Mouse (Mus musculus): ENCODE measurements around the gene F11. TPM values are rescaled to one million over a fixed set of nuclear protein-coding genes. Genes with fewer than 3 reads are reported as not detected.

Gene F11
- polyA plus RNA-seq, 1 experiment from 2014 or later = not detected

DNA sequence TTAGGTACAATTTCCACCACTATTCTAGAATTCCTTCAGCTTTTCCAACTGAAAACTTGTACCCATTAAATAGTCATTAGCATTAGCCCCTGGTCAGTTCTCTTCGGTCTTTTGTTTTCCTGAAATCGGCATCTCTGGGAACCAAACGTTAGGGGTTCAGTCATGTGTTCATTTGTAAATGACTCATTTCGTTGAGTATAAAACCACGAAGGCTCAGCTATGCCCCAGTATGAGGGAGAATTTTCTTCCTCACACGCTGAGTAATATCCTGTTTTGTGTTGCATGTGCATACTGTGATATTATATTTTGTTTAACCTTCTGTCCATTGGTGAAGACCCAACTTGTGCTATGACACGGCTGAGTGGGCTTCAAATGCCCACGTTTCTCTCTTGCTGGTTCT is 3.4 kb downstream of the F11 start:
- Histone ChIP-seq H3K4me1 (ENCODE audit: control insufficient read depth, insufficient read depth, low read length) (no peaks in the 10 kb centered on the region), H3K27ac (ENCODE audit: low read depth, low read length) (no peak overlapping the region), H3K27me3 (ENCODE audit: control insufficient read depth, insufficient read depth, low read length) (no peaks in the 10 kb centered on the region), H3K9ac (ENCODE audit: low read length) (no peak overlapping the region), H3K36me3 (ENCODE audit: control insufficient read depth, insufficient read depth, low read length) (no peaks in the 10 kb centered on the region), H3K4me3 (ENCODE audit: low read depth, low read length) (no peak overlapping the region), H3K4me2 (ENCODE audit: low read depth) (no peak overlapping the region), H3K9me3 (ENCODE audit: control insufficient read depth, low read length) (no peaks in the 10 kb centered on the region)
- no peak for DNase-seq (ENCODE audit: low spot score)
- 75% methylated on average over 8 of the region's 8 CpGs for WGBS
- ATAC-seq (ENCODE audit: insufficient read depth, low FRiP score, low TSS enrichment) = no peak

GRCm38 (mm10) chr8:45255040-45255439 is 6.8 kb downstream of the F11 start:
- Histone ChIP-seq H3K27me3 (ENCODE audit: control insufficient read depth, insufficient read depth, low read length) (no peaks in the 10 kb centered on the region), H3K4me1 (ENCODE audit: control insufficient read depth, insufficient read depth, low read length) (no peaks in the 10 kb centered on the region), H3K9ac (ENCODE audit: low read length) (no peak overlapping the region), H3K9me3 (ENCODE audit: control insufficient read depth, low read length) (no peaks in the 10 kb centered on the region), H3K4me2 (ENCODE audit: low read depth) (no peak overlapping the region), H3K4me3 (ENCODE audit: low read depth, low read length) (no peak overlapping the region), H3K27ac (ENCODE audit: low read depth, low read length) (no peak overlapping the region), H3K36me3 (ENCODE audit: control insufficient read depth, insufficient read depth, low read length) (no peaks in the 10 kb centered on the region)
- DNase-seq (ENCODE audit: low spot score) = no peak
- 66% methylated on average over 12 of the region's 12 CpGs for WGBS
- ATAC-seq (ENCODE audit: insufficient read depth, low FRiP score, low TSS enrichment) = no peak

DNA sequence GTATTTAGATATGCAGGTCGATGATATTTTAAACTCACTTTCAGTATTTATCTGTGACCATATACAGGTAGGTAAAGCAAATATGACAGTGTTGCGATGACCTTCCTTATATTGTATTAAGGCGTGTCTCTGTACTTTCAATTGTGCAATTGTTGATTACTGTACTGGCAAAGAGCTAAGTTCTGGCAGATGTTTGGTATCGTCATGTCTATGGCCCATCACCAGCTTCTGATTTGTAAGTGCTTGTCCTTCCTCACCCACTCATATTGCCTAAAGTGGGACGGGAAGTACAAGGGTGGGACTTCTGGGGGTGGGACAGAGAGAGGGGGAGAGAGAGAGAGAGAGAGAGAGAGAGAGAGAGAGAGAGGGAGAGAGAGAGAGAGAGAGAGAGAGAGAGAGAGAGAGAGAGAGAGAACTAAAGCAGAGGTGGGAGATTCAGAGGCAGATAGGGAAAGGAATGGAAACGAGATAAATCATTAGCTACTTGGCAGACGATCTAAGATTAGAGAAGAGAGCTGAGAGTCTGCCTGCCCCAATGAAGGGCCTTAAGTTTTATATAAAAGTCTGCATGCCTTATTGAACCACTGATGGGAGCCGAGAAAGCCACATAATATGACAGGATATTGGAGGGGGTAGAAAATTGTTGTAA is 7.5 kb downstream of the F11 start:
- no peak overlapping the region for H3K9ac ChIP-seq (ENCODE audit: low read length)
- no peak for DNase-seq (ENCODE audit: low spot score)
- ATAC-seq (ENCODE audit: insufficient read depth, low FRiP score, low TSS enrichment) = no peak
- H3K36me3 ChIP-seq (ENCODE audit: control insufficient read depth, insufficient read depth, low read length) = no peaks in the 10 kb centered on the region
- no peak overlapping the region for H3K4me3 ChIP-seq (ENCODE audit: low read depth, low read length)
- no peaks in the 10 kb centered on the region for H3K27me3 ChIP-seq (ENCODE audit: control insufficient read depth, insufficient read depth, low read length)
- no peak overlapping the region for H3K27ac ChIP-seq (ENCODE audit: low read depth, low read length)
- H3K4me2 ChIP-seq (ENCODE audit: low read depth) = no peak overlapping the region
- H3K9me3 ChIP-seq (ENCODE audit: control insufficient read depth, low read length) = no peaks in the 10 kb centered on the region
- H3K4me1 ChIP-seq (ENCODE audit: control insufficient read depth, insufficient read depth, low read length) = no peaks in the 10 kb centered on the region
- WGBS = 86% methylated on average over 8 of the region's 8 CpGs

DNA sequence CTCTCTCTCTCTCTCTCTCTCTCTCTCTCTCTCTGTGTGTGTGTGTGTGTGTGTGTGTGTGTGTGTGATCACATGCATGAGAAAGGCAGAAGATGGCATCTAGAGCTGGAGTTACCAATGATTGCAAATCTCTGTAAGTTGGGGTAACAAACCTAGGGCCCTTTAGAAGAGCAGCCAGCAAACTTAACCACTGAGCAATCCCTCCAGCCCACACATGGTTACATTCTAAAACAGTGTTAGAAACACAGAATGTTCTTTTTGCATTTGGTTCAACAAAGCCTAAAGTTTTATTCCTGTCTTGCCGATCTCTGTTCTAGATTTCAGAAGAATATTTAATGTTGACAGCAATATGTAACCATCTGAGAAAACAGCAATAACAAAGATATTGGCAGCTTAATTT is 8.2 kb downstream of the F11 start:
- Histone ChIP-seq H3K4me2 (ENCODE audit: low read depth) (no peak overlapping the region), H3K27me3 (ENCODE audit: control insufficient read depth, insufficient read depth, low read length) (no peaks in the 10 kb centered on the region), H3K36me3 (ENCODE audit: control insufficient read depth, insufficient read depth, low read length) (no peaks in the 10 kb centered on the region), H3K27ac (ENCODE audit: low read depth, low read length) (no peak overlapping the region), H3K9ac (ENCODE audit: low read length) (no peak overlapping the region), H3K4me1 (ENCODE audit: control insufficient read depth, insufficient read depth, low read length) (no peaks in the 10 kb centered on the region), H3K4me3 (ENCODE audit: low read depth, low read length) (no peak overlapping the region), H3K9me3 (ENCODE audit: control insufficient read depth, low read length) (no peaks in the 10 kb centered on the region)
- ATAC-seq (ENCODE audit: insufficient read depth, low FRiP score, low TSS enrichment) = no peak
- 98% methylated on average over 1 of the region's 1 CpGs for WGBS
- no peak for DNase-seq (ENCODE audit: low spot score)

DNA sequence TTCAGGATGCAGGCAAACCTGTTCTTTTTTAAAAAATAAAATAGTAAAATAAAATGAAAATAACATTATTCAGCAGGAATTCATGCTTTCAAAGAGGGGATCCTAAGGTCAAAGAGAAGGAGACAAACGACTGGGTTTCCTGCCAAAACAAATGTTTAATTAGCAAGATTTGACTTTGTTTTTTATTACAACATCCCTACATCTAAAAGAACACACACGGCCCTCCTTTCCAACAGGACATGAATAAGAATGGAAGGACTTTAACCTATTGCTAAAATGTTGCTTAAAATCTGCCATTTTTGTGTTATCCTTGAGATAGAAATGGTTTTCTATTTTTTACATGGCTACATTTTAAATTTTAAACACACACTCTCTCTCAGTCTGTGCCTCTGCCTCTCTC is 8.7 kb downstream of the F11 start:
- Histone ChIP-seq H3K4me1 (ENCODE audit: control insufficient read depth, insufficient read depth, low read length) (no peaks in the 10 kb centered on the region), H3K27me3 (ENCODE audit: control insufficient read depth, insufficient read depth, low read length) (no peaks in the 10 kb centered on the region), H3K36me3 (ENCODE audit: control insufficient read depth, insufficient read depth, low read length) (no peaks in the 10 kb centered on the region), H3K4me2 (ENCODE audit: low read depth) (no peak overlapping the region), H3K27ac (ENCODE audit: low read depth, low read length) (no peak overlapping the region), H3K9me3 (ENCODE audit: control insufficient read depth, low read length) (no peaks in the 10 kb centered on the region), H3K9ac (ENCODE audit: low read length) (no peak overlapping the region), H3K4me3 (ENCODE audit: low read depth, low read length) (no peak overlapping the region)
- ATAC-seq (ENCODE audit: insufficient read depth, low FRiP score, low TSS enrichment) (no peak), DNase-seq (ENCODE audit: low spot score) (no peak)
- WGBS = 81% methylated on average over 2 of the region's 2 CpGs

- DNase-seq (ENCODE audit: low spot score) = no peak
- Histone ChIP-seq H3K36me3 (ENCODE audit: control insufficient read depth, insufficient read depth, low read length) (no peaks in the 10 kb centered on the region), H3K4me1 (ENCODE audit: control insufficient read depth, insufficient read depth, low read length) (no peaks in the 10 kb centered on the region), H3K9me3 (ENCODE audit: control insufficient read depth, low read length) (no peaks in the 10 kb centered on the region), H3K27me3 (ENCODE audit: control insufficient read depth, insufficient read depth, low read length) (no peaks in the 10 kb centered on the region), H3K4me2 (ENCODE audit: low read depth) (no peak overlapping the region), H3K9ac (ENCODE audit: low read length) (no peak overlapping the region), H3K4me3 (ENCODE audit: low read depth, low read length) (no peak overlapping the region), H3K27ac (ENCODE audit: low read depth, low read length) (no peak overlapping the region)
- no peak for ATAC-seq (ENCODE audit: insufficient read depth, low FRiP score, low TSS enrichment)
- 39% methylated on average over 7 of the region's 7 CpGs for WGBS
Observed at GRCm38 (mm10) chr8:45246307-45246706, 15.5 kb downstream of the F11 start.

DNA sequence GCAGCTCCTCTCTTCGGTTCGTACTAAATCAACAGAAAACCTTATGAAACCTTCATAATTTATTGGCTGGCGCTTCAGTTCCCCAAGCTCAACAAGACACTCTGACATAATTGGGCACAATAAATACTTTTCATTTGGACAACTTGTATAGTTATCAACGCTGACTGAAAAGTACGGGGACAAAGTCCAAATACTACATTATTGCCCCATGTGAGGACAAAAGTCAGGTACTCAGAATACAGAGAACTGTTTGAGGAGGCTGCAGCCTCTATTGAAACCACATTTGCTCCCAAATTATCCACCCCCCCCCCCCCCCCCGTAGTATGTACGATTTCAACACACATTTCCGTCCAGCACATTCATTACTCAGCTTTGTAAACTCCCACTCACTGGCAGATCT is 22.5 kb downstream of the F11 start:
- Histone ChIP-seq H3K27me3 (ENCODE audit: control insufficient read depth, insufficient read depth, low read length) (no peaks in the 10 kb centered on the region), H3K9ac (ENCODE audit: low read length) (no peak overlapping the region), H3K27ac (ENCODE audit: low read depth, low read length) (no peak overlapping the region), H3K4me3 (ENCODE audit: low read depth, low read length) (no peak overlapping the region), H3K4me1 (ENCODE audit: control insufficient read depth, insufficient read depth, low read length) (no peaks in the 10 kb centered on the region), H3K4me2 (ENCODE audit: low read depth) (no peak overlapping the region), H3K9me3 (ENCODE audit: control insufficient read depth, low read length) (no peaks in the 10 kb centered on the region), H3K36me3 (ENCODE audit: control insufficient read depth, insufficient read depth, low read length) (no peaks in the 10 kb centered on the region)
- DNase-seq (ENCODE audit: low spot score) (no peak), ATAC-seq (ENCODE audit: insufficient read depth, low FRiP score, low TSS enrichment) (no peak)
- 87% methylated on average over 8 of the region's 8 CpGs for WGBS

GRCm38 (mm10) chr8:45238282-45238681 is 23.5 kb downstream of the F11 start:
- no peaks in the 10 kb centered on the region for H3K9me3 ChIP-seq (ENCODE audit: control insufficient read depth, low read length)
- 24% methylated on average over 3 of the region's 3 CpGs for WGBS
- no peak overlapping the region for H3K9ac ChIP-seq (ENCODE audit: low read length)
- no peaks in the 10 kb centered on the region for H3K36me3 ChIP-seq (ENCODE audit: control insufficient read depth, insufficient read depth, low read length)
- H3K4me2 ChIP-seq (ENCODE audit: low read depth) = no peak overlapping the region
- no peak for ATAC-seq (ENCODE audit: insufficient read depth, low FRiP score, low TSS enrichment)
- no peaks in the 10 kb centered on the region for H3K27me3 ChIP-seq (ENCODE audit: control insufficient read depth, insufficient read depth, low read length)
- no peak for DNase-seq (ENCODE audit: low spot score)
- H3K4me1 ChIP-seq (ENCODE audit: control insufficient read depth, insufficient read depth, low read length) = no peaks in the 10 kb centered on the region
- H3K4me3 ChIP-seq (ENCODE audit: low read depth, low read length) = no peak overlapping the region
- H3K27ac ChIP-seq (ENCODE audit: low read depth, low read length) = no peak overlapping the region

DNA sequence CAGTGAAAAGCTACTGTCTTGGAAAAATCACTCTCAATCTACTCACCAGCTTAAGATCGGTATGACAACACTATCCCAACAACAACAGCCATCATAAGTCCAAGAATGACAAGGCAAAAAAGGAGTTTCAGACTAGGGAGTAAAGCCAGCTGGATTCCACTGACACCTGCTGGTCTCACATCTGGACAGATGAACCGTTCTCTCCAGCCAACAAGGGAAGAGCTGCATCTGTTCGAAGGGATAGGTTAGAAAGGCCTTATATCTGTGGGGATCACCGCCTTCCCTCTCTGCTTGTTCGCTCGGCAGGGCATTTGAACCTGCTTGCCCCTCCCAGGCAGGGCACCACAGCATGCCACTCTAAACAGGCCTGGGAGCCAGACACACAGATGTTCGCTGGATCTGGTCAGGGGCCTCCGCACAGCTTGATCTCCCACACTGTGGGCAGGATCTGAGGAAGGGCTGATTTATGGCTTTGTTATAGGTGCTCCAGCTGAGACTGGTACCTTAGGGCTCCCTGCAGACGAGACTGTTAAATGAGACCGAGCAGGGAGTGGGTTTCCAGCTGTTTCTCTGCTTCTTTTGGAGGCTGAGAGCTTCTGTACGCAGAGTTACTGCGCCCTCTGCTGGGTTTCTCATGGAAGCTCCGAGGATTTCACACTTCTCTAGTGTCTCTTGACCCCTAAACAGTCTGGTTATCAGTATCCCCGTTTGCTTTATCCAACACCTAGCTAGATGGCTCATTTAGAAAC is 25.5 kb downstream of the F11 start:
- 18% methylated on average over 14 of the region's 14 CpGs for WGBS
- Histone ChIP-seq H3K9me3 (ENCODE audit: control insufficient read depth, low read length) (no peaks in the 10 kb centered on the region), H3K36me3 (ENCODE audit: control insufficient read depth, insufficient read depth, low read length) (no peaks in the 10 kb centered on the region), H3K27ac (ENCODE audit: low read depth, low read length) (no peak overlapping the region), H3K4me2 (ENCODE audit: low read depth) (0 out of 2 replicates have a peak overlapping the region, but pooled peaks have one; percentile 3), H3K4me3 (ENCODE audit: low read depth, low read length) (no peak overlapping the region), H3K27me3 (ENCODE audit: control insufficient read depth, insufficient read depth, low read length) (no peaks in the 10 kb centered on the region), H3K4me1 (ENCODE audit: control insufficient read depth, insufficient read depth, low read length) (no peaks in the 10 kb centered on the region), H3K9ac (ENCODE audit: low read length) (no peak overlapping the region)
- ATAC-seq (ENCODE audit: insufficient read depth, low FRiP score, low TSS enrichment) (peak; percentile 77), DNase-seq (ENCODE audit: low spot score) (peak; percentile 66)
